Comparison of ENCODE assay signal across 8 mouse cellular contexts in genomic region chr9:122117112-122117616, GRCm38 (mm10). TPM values are rescaled to one million over a fixed set of nuclear protein-coding genes. Genes with fewer than 3 reads are reported as not detected.
A peak's percentile ranks its signal among the peaks of the same experiment; 100 is the strongest.
DNase-seq lines count a peak whose midpoint lies in the region; ATAC-seq and TF ChIP-seq lines count a peak whose summit lies in the region.

Gene Snrk, plus strand, starts transcription at chr9:122117266.

- H3K36me3 ChIP-seq in embryonic facial prominence, embryonic 15.5 days = no peaks in the 10 kb centered on the region
- no peaks in the 10 kb centered on the region for H3K36me3 ChIP-seq in limb, embryonic 13.5 days
- no peaks in the 10 kb centered on the region for H3K36me3 ChIP-seq in midbrain, embryonic 15.5 days (replicated peaks)

- no peaks in the 10 kb centered on the region for H3K27me3 ChIP-seq in embryonic facial prominence, embryonic 15.5 days
- no peaks in the 10 kb centered on the region for H3K27me3 ChIP-seq in limb, embryonic 13.5 days
- H3K27me3 ChIP-seq in midbrain, embryonic 15.5 days (replicated peaks) = no peaks in the 10 kb centered on the region

- peaks cover 27% of the 10 kb centered on the region for H3K4me1 ChIP-seq in bone marrow macrophage, adult 2 months (ENCODE audit: control insufficient read depth, insufficient read depth, low read length)
- peaks cover 13% of the 10 kb centered on the region for H3K4me1 ChIP-seq in embryonic facial prominence, embryonic 15.5 days
- H3K4me1 ChIP-seq in limb, embryonic 13.5 days = peaks cover 13% of the 10 kb centered on the region
- peaks cover 22% of the 10 kb centered on the region for H3K4me1 ChIP-seq in midbrain, embryonic 15.5 days

- peak within 1 kb of the TSS; percentile 66 for H3K4me2 ChIP-seq in embryonic facial prominence, embryonic 15.5 days (replicated peaks)
- peak within 1 kb of the TSS; percentile 89 for H3K4me2 ChIP-seq in limb, embryonic 13.5 days (replicated peaks)
- H3K4me2 ChIP-seq in midbrain, embryonic 15.5 days = peak within 1 kb of the TSS; percentile 54

- TF ChIP-seq CTCF in bone marrow macrophage, adult 2 months (IDR thresholded peaks at IDR 0.05; ENCODE audit: low read depth, low read length) = no peak

- peak; percentile 93 for ATAC-seq in embryonic facial prominence, embryonic 15.5 days (ENCODE audit: insufficient number of reproducible peaks, low FRiP score, low TSS enrichment, low read depth)
- ATAC-seq in limb, embryonic 13.5 days (ENCODE audit: low FRiP score, low read depth) = peak; percentile 97
- peak; percentile 97 for ATAC-seq in midbrain, embryonic 15.5 days (replicated peaks)

- 0% methylated on average over 61 of the region's 67 CpGs for WGBS in embryonic facial prominence, embryonic 15.5 days
- WGBS in limb, embryonic 13.5 days = 1% methylated on average over 56 of the region's 67 CpGs
- under 1% methylated on average over 59 of the region's 67 CpGs for WGBS in midbrain, embryonic 15.5 days

- H3K9ac ChIP-seq in embryonic facial prominence, embryonic 15.5 days = peak within 1 kb of the TSS; percentile 98
- peak within 1 kb of the TSS; percentile 94 for H3K9ac ChIP-seq in limb, embryonic 13.5 days
- H3K9ac ChIP-seq in midbrain, embryonic 15.5 days = peak within 1 kb of the TSS; percentile 85

- H3K9me3 ChIP-seq in embryonic facial prominence, embryonic 15.5 days (replicated peaks) = no peaks in the 10 kb centered on the region
- no peaks in the 10 kb centered on the region for H3K9me3 ChIP-seq in limb, embryonic 13.5 days
- no peaks in the 10 kb centered on the region for H3K9me3 ChIP-seq in midbrain, embryonic 15.5 days

- peak within 1 kb of the TSS; percentile 66 for H3K27ac ChIP-seq in bone marrow macrophage, adult 2 months (ENCODE audit: insufficient read depth, low read depth, low read length)
- peak within 1 kb of the TSS; percentile 88 for H3K27ac ChIP-seq in embryonic facial prominence, embryonic 15.5 days (replicated peaks)
- H3K27ac ChIP-seq in limb, embryonic 13.5 days = peak within 1 kb of the TSS; percentile 81
- H3K27ac ChIP-seq in midbrain, embryonic 15.5 days = peak within 1 kb of the TSS; percentile 91

- peak within 1 kb of the TSS; percentile 86 for H3K4me3 ChIP-seq in bone marrow macrophage, adult 2 months (ENCODE audit: insufficient read depth, low read length)
- peak within 1 kb of the TSS; percentile 81 for H3K4me3 ChIP-seq in embryonic facial prominence, embryonic 15.5 days (replicated peaks)
- peak within 1 kb of the TSS; percentile 90 for H3K4me3 ChIP-seq in limb, embryonic 13.5 days
- H3K4me3 ChIP-seq in midbrain, embryonic 15.5 days = peak within 1 kb of the TSS; percentile 83

- peak; percentile 87 for DNase-seq in A20 (ENCODE audit: low read depth, low spot score)
- peak; percentile 88 to 93 for DNase-seq in heart, adult 9 months (ENCODE audit: low spot score in 2 of 2)
- DNase-seq in kidney, adult 9 months = peak; percentile 87
- peak; percentile 75 to 82 for DNase-seq in spleen, adult 18-20 months

- TF ChIP-seq POLR2A in bone marrow macrophage, adult 2 months (IDR thresholded peaks at IDR 0.05; ENCODE audit: borderline replicate concordance, low read depth, low read length) = no peak

RNA-seq across cellular contexts. Expression of gene Snrk, which starts in this region (rescaled TPM):
- polyA plus RNA-seq in bone marrow macrophage, adult 2 months (2012; ENCODE audit: insufficient read depth, insufficient read length, missing spikeins) = 22.6 and 26.1 TPM in 2 replicates
- 61.5 and 63.1 TPM in 2 replicates for polyA plus RNA-seq in embryonic facial prominence, embryonic 15.5 days (2015; fragmentation: Nextera tagmentation; extraction: Ambion mirVana)
- polyA plus RNA-seq in limb, embryonic 13.5 days (2015; fragmentation: Nextera tagmentation; extraction: Ambion mirVana) = 48.3 and 56.1 TPM in 2 replicates
- polyA plus RNA-seq in midbrain, embryonic 15.5 days (2015; fragmentation: Nextera tagmentation; extraction: Ambion mirVana) = 79.8 and 103 TPM in 2 replicates

Comparison
In these comparisons a context has a peak if more than half of its experiments do, and no peak if none do; other contexts are left out.
1. Peak in every context shown above with its lines: DNase-seq, ATAC-seq, H3K4me3 ChIP-seq and H3K27ac ChIP-seq.